8 mouse cellular contexts compared by ENCODE assay signal in the genomic region with DNA sequence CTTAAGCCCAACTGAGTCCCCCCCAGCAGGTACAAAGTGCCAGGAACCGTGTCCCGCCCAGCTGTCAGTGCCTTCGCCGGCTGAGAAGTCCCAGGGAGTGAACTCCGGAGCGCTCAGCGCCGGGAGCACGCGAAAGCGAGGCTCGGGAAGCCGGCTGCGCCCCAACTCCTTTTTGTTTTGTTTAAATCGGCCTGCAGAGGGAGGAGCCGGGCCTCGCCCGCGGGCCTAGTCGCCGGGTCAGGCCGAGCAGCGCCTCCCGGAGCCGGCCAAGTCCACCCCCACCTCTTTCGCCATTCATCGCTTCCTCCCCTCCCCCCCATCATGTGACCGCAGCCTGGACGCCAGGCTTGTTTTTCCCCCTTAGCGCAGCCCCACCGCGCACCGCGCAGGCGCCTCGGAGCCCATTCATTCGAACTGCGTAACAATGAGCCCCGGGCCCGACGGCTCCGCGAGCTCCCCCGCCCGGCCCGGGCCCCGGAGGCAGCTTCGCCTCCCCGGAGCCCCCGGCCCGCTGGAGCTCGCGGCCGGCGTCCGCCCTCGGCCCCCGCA. TPM values are rescaled to one million over a fixed set of nuclear protein-coding genes. Genes with fewer than 3 reads are reported as not detected.
DNase-seq lines count a peak whose midpoint lies in the region; ATAC-seq and TF ChIP-seq lines count a peak whose summit lies in the region.

No protein-coding gene starts in this region.

- peak overlapping the region; percentile 98 for H3K9ac ChIP-seq in ES-Bruce4 (ENCODE audit: low read depth, poor library complexity, severe bottlenecking)
- H3K9ac ChIP-seq in forebrain, embryonic 13.5 days, result peak overlapping the region; percentile 91
- H3K9ac ChIP-seq in liver, postnatal 0 days (replicated peaks), result peak overlapping the region; percentile 100
- peak overlapping the region; percentile 89 for H3K9ac ChIP-seq in neural tube, embryonic 14.5 days (replicated peaks; ENCODE audit: low read depth, low read length)

- H3K4me1 ChIP-seq in ES-Bruce4 (ENCODE audit: control insufficient read depth, insufficient read depth, low read length), result peaks cover 3% of the 10 kb centered on the region
- peaks cover 12% of the 10 kb centered on the region; the same call in 1 of the 2 replicates for H3K4me1 ChIP-seq in forebrain, embryonic 13.5 days
- H3K4me1 ChIP-seq in liver, postnatal 0 days (ENCODE audit: insufficient read depth), result peaks cover 10% of the 10 kb centered on the region
- H3K4me1 ChIP-seq in neural tube, embryonic 14.5 days (ENCODE audit: control insufficient read depth, insufficient read depth, low read length), result no peaks in the 10 kb centered on the region

- TF ChIP-seq CTCF in ES-Bruce4 (IDR thresholded peaks at IDR 0.05; ENCODE audit: low read depth, low read length), result no peak
- peak; percentile 55 for TF ChIP-seq CTCF in liver, postnatal 0 days (IDR thresholded peaks at IDR 0.05; ENCODE audit: low read depth)

- H3K4me3 ChIP-seq in ES-Bruce4 (ENCODE audit: low read depth, low read length), result peak overlapping the region; percentile 76
- peak overlapping the region; percentile 82 for H3K4me3 ChIP-seq in forebrain, embryonic 13.5 days
- peak overlapping the region; percentile 99 for H3K4me3 ChIP-seq in liver, postnatal 0 days (ENCODE audit: low read depth, low read length)
- H3K4me3 ChIP-seq in neural tube, embryonic 14.5 days (ENCODE audit: low read depth, low read length), result peak overlapping the region; percentile 89

- H3K27ac ChIP-seq in ES-Bruce4 (ENCODE audit: insufficient read depth, low read length), result peak overlapping the region; percentile 64
- H3K27ac ChIP-seq in forebrain, embryonic 13.5 days, result peak overlapping the region; percentile 99
- H3K27ac ChIP-seq in liver, postnatal 0 days (ENCODE audit: low read depth), result peak overlapping the region; percentile 100
- peak overlapping the region; percentile 97 for H3K27ac ChIP-seq in neural tube, embryonic 14.5 days (ENCODE audit: low read depth, low read length)

- H3K27me3 ChIP-seq in ES-Bruce4 (ENCODE audit: control insufficient read depth, insufficient read depth, low read length, poor library complexity, severe bottlenecking), result no peaks in the 10 kb centered on the region
- no peaks in the 10 kb centered on the region for H3K27me3 ChIP-seq in forebrain, embryonic 13.5 days
- H3K27me3 ChIP-seq in liver, postnatal 0 days (ENCODE audit: insufficient read depth, low read length), result no peaks in the 10 kb centered on the region
- no peaks in the 10 kb centered on the region for H3K27me3 ChIP-seq in neural tube, embryonic 14.5 days (ENCODE audit: control insufficient read depth, insufficient read depth, low read length)

- peak; percentile 95 to 96 for DNase-seq in heart, postnatal 10 days
- DNase-seq in large intestine, adult 2 months (ENCODE audit: low read depth, low spot score), result peak; percentile 62
- peak; percentile 95 for DNase-seq in liver, postnatal 0 days
- DNase-seq in testis, postnatal 10 days (ENCODE audit: low spot score), result peak; percentile 96

- TF ChIP-seq EP300 in ES-Bruce4 (IDR thresholded peaks at IDR 0.05; ENCODE audit: insufficient read depth, low read depth, low read length), result peak; percentile 87
- TF ChIP-seq EP300 in liver, postnatal 0 days (IDR thresholded peaks at IDR 0.05; ENCODE audit: low read depth), result peak; percentile 62; the same call in 1 of the 2 replicates

- peak overlapping the region; percentile 67 for H3K4me2 ChIP-seq in forebrain, embryonic 13.5 days
- H3K4me2 ChIP-seq in liver, postnatal 0 days (ENCODE audit: low read depth, low read length), result peak overlapping the region; percentile 75
- H3K4me2 ChIP-seq in neural tube, embryonic 14.5 days (ENCODE audit: low read depth, low read length), result peak overlapping the region; percentile 48

- no peaks in the 10 kb centered on the region for H3K36me3 ChIP-seq in ES-Bruce4 (ENCODE audit: control insufficient read depth, insufficient read depth, low read length, poor library complexity, severe bottlenecking)
- no peaks in the 10 kb centered on the region for H3K36me3 ChIP-seq in forebrain, embryonic 13.5 days (ENCODE audit: poor library complexity, severe bottlenecking)
- no peaks in the 10 kb centered on the region for H3K36me3 ChIP-seq in liver, postnatal 0 days (replicated peaks; ENCODE audit: insufficient read depth, low read length)
- H3K36me3 ChIP-seq in neural tube, embryonic 14.5 days (ENCODE audit: control insufficient read depth, insufficient read depth, low read length), result no peaks in the 10 kb centered on the region

- peak; percentile 52 for ATAC-seq in cerebellum, adult (ENCODE audit: insufficient number of reproducible peaks, low FRiP score, low TSS enrichment)
- peak; percentile 83 for ATAC-seq in forebrain, embryonic 13.5 days
- ATAC-seq in liver, postnatal 0 days, result peak; percentile 44
- ATAC-seq in neural tube, embryonic 14.5 days (ENCODE audit: low read depth), result peak; percentile 83

- no peaks in the 10 kb centered on the region for H3K9me3 ChIP-seq in ES-Bruce4 (replicated peaks; ENCODE audit: control insufficient read depth, insufficient read depth, low read length, poor library complexity, severe bottlenecking)
- H3K9me3 ChIP-seq in forebrain, embryonic 13.5 days (replicated peaks), result no peaks in the 10 kb centered on the region
- no peaks in the 10 kb centered on the region for H3K9me3 ChIP-seq in liver, postnatal 0 days (ENCODE audit: low read length)
- no peaks in the 10 kb centered on the region for H3K9me3 ChIP-seq in neural tube, embryonic 14.5 days (ENCODE audit: control insufficient read depth, low read length)

- intact Hi-C loops in heart, postnatal 10 days (cut with DNase I), result no loop called here

- under 1% methylated on average over 50 of the region's 58 CpGs for WGBS in forebrain, embryonic 13.5 days
- WGBS in large intestine, adult 2 months, result under 1% methylated on average over 47 of the region's 58 CpGs
- 3% methylated on average over 54 of the region's 58 CpGs for WGBS in liver, postnatal 0 days (ENCODE audit: insufficient replicate concordance)
- WGBS in neural tube, embryonic 14.5 days, result 0% methylated on average over 49 of the region's 58 CpGs

- no peak for TF ChIP-seq POLR2A in ES-Bruce4 (IDR thresholded peaks at IDR 0.05; ENCODE audit: insufficient read depth, low read length)

RNA-seq across cellular contexts. Expression of a gene that starts 1.1 kb away (rescaled TPM):
- polyA plus RNA-seq in ES-Bruce4 (2011; ENCODE audit: insufficient read depth, insufficient read length, low read depth, missing spikeins), result 91.9 and 96.5 TPM in 2 replicates
- polyA plus RNA-seq in forebrain, embryonic 13.5 days (2015; fragmentation: Nextera tagmentation; extraction: Ambion mirVana), result 85.8 and 86.8 TPM in 2 replicates
- total RNA-seq in heart, postnatal 10 days (2021), result 10 to 100 TPM; 87.8 to 90.0 TPM
- polyA plus RNA-seq in large intestine, adult 2 months (2012; rRNA removed), result 35.0 and 45.5 TPM in 2 replicates
- polyA plus RNA-seq in liver, postnatal 0 days (2015; fragmentation: Nextera tagmentation; extraction: Ambion mirVana), result 47.3 and 50.1 TPM in 2 replicates
- 47.4 and 58.2 TPM in 2 replicates for polyA plus RNA-seq in neural tube, embryonic 14.5 days (2014; fragmentation: Nextera tagmentation; extraction: Ambion mirVana)

Comparison
In these comparisons a context has a peak if more than half of its experiments do, and no peak if none do; other contexts are left out.
1. Peak in every context shown above with its lines: DNase-seq, ATAC-seq, H3K4me3 ChIP-seq and H3K27ac ChIP-seq.